Mouse (Mus musculus): ENCODE measurements around the gene Usp3. TPM values are rescaled to one million over a fixed set of nuclear protein-coding genes. Genes with fewer than 3 reads are reported as not detected.

Usp3 gene
- polyA plus RNA-seq, 1 experiment from 2014 or later: 72.7 TPM

GRCm38 (mm10) chr9:66510351-66510841 is 82.5 kb downstream of the Usp3 start:
- H3K4me3 ChIP-seq (replicated peaks; ENCODE audit: low read length): peak overlapping the region; percentile 49; the same call in 1 of the 2 replicates
- H3K9me3 ChIP-seq (ENCODE audit: control insufficient read depth, low read length): no peaks in the 10 kb centered on the region
- H3K9ac ChIP-seq: peak overlapping the region; percentile 72
- ATAC-seq (ENCODE audit: low FRiP score): no peak
- 59% methylated on average over 7 of the region's 7 CpGs for WGBS
- peaks cover 58% of the 10 kb centered on the region for H3K36me3 ChIP-seq (replicated peaks; ENCODE audit: control insufficient read depth, insufficient read depth)
- peaks cover 17% of the 10 kb centered on the region for H3K4me1 ChIP-seq (replicated peaks; ENCODE audit: control insufficient read depth, insufficient read depth, low read length)
- no peak for DNase-seq (ENCODE audit: low spot score)
- no peaks in the 10 kb centered on the region for H3K27me3 ChIP-seq (ENCODE audit: control insufficient read depth, insufficient read depth, low read length)
- H3K4me2 ChIP-seq (replicated peaks): peak overlapping the region; percentile 87
- H3K27ac ChIP-seq: peak overlapping the region; percentile 93

GRCm38 (mm10) chr9:66508890-66509399 is 84.0 kb downstream of the Usp3 start:
- Histone ChIP-seq H3K27me3 (ENCODE audit: control insufficient read depth, insufficient read depth, low read length) (no peaks in the 10 kb centered on the region), H3K9me3 (ENCODE audit: control insufficient read depth, low read length) (no peaks in the 10 kb centered on the region), H3K4me3 (replicated peaks; ENCODE audit: low read length) (no peak overlapping the region), H3K4me2 (replicated peaks) (no peak overlapping the region), H3K9ac (no peak overlapping the region), H3K4me1 (replicated peaks; ENCODE audit: control insufficient read depth, insufficient read depth, low read length) (peaks cover 17% of the 10 kb centered on the region), H3K27ac (no peak overlapping the region), H3K36me3 (replicated peaks; ENCODE audit: control insufficient read depth, insufficient read depth) (peaks cover 59% of the 10 kb centered on the region)
- WGBS: 72% methylated on average over 4 of the region's 4 CpGs
- ATAC-seq (ENCODE audit: low FRiP score): no peak
- DNase-seq (ENCODE audit: low spot score): no peak

GRCm38 (mm10) chr9:66507684-66508083 is 85.3 kb downstream of the Usp3 start:
- Histone ChIP-seq H3K4me3 (replicated peaks; ENCODE audit: low read length) (no peak overlapping the region), H3K4me1 (replicated peaks; ENCODE audit: control insufficient read depth, insufficient read depth, low read length) (peaks cover 14% of the 10 kb centered on the region), H3K9ac (no peak overlapping the region), H3K27me3 (ENCODE audit: control insufficient read depth, insufficient read depth, low read length) (no peaks in the 10 kb centered on the region), H3K27ac (no peak overlapping the region), H3K9me3 (ENCODE audit: control insufficient read depth, low read length) (no peaks in the 10 kb centered on the region), H3K4me2 (replicated peaks) (no peak overlapping the region), H3K36me3 (replicated peaks; ENCODE audit: control insufficient read depth, insufficient read depth) (peaks cover 64% of the 10 kb centered on the region)
- no peak for DNase-seq (ENCODE audit: low spot score)
- WGBS: 89% methylated on average over 3 of the region's 3 CpGs
- no peak for ATAC-seq (ENCODE audit: low FRiP score)

- Histone ChIP-seq H3K4me1 (replicated peaks; ENCODE audit: control insufficient read depth, insufficient read depth, low read length) (peaks cover 11% of the 10 kb centered on the region), H3K9ac (no peak overlapping the region), H3K4me3 (replicated peaks; ENCODE audit: low read length) (no peak overlapping the region), H3K4me2 (replicated peaks) (no peak overlapping the region), H3K27me3 (ENCODE audit: control insufficient read depth, insufficient read depth, low read length) (no peaks in the 10 kb centered on the region), H3K36me3 (replicated peaks; ENCODE audit: control insufficient read depth, insufficient read depth) (peaks cover 77% of the 10 kb centered on the region), H3K9me3 (ENCODE audit: control insufficient read depth, low read length) (no peaks in the 10 kb centered on the region), H3K27ac (no peak overlapping the region)
- DNase-seq (ENCODE audit: low spot score): no peak
- ATAC-seq (ENCODE audit: low FRiP score): no peak
Observed at GRCm38 (mm10) chr9:66506424-66506823, 86.5 kb downstream of the Usp3 start.

- Histone ChIP-seq H3K27me3 (ENCODE audit: control insufficient read depth, insufficient read depth, low read length) (no peaks in the 10 kb centered on the region), H3K4me1 (replicated peaks; ENCODE audit: control insufficient read depth, insufficient read depth, low read length) (peaks cover 9% of the 10 kb centered on the region), H3K4me2 (replicated peaks) (no peak overlapping the region), H3K36me3 (replicated peaks; ENCODE audit: control insufficient read depth, insufficient read depth) (peaks cover 81% of the 10 kb centered on the region), H3K9me3 (ENCODE audit: control insufficient read depth, low read length) (no peaks in the 10 kb centered on the region), H3K27ac (peak overlapping the region; percentile 58; the same call in 1 of the 2 replicates), H3K9ac (no peak overlapping the region), H3K4me3 (replicated peaks; ENCODE audit: low read length) (no peak overlapping the region)
- no peak for DNase-seq (ENCODE audit: low spot score)
- WGBS: 10% methylated on average over 4 of the region's 4 CpGs
- ATAC-seq (ENCODE audit: low FRiP score): peak; percentile 21; the same call in 1 of the 2 replicates
Observed at GRCm38 (mm10) chr9:66506011-66506410, 86.9 kb downstream of the Usp3 start.

GRCm38 (mm10) chr9:66505141-66505917 is 87.6 kb downstream of the Usp3 start:
- DNase-seq (ENCODE audit: low spot score) (no peak), ATAC-seq (ENCODE audit: low FRiP score) (no peak)
- WGBS: 49% methylated on average over 9 of the region's 9 CpGs
- Histone ChIP-seq H3K27ac (peak overlapping the region; percentile 58), H3K36me3 (replicated peaks; ENCODE audit: control insufficient read depth, insufficient read depth) (peaks cover 88% of the 10 kb centered on the region), H3K27me3 (ENCODE audit: control insufficient read depth, insufficient read depth, low read length) (no peaks in the 10 kb centered on the region), H3K9me3 (ENCODE audit: control insufficient read depth, low read length) (no peaks in the 10 kb centered on the region), H3K9ac (no peak overlapping the region), H3K4me3 (replicated peaks; ENCODE audit: low read length) (no peak overlapping the region), H3K4me2 (replicated peaks) (no peak overlapping the region), H3K4me1 (replicated peaks; ENCODE audit: control insufficient read depth, insufficient read depth, low read length) (peaks cover 3% of the 10 kb centered on the region; the same call in 1 of the 2 replicates)

GRCm38 (mm10) chr9:66504518-66504917 is 88.4 kb downstream of the Usp3 start:
- Histone ChIP-seq H3K4me1 (replicated peaks; ENCODE audit: control insufficient read depth, insufficient read depth, low read length) (no peaks in the 10 kb centered on the region), H3K27ac (no peak overlapping the region), H3K36me3 (replicated peaks; ENCODE audit: control insufficient read depth, insufficient read depth) (peaks cover 91% of the 10 kb centered on the region), H3K4me3 (replicated peaks; ENCODE audit: low read length) (no peak overlapping the region), H3K27me3 (ENCODE audit: control insufficient read depth, insufficient read depth, low read length) (no peaks in the 10 kb centered on the region), H3K4me2 (replicated peaks) (no peak overlapping the region), H3K9ac (no peak overlapping the region), H3K9me3 (ENCODE audit: control insufficient read depth, low read length) (no peaks in the 10 kb centered on the region)
- WGBS: 86% methylated on average over 13 of the region's 13 CpGs
- ATAC-seq (ENCODE audit: low FRiP score) (no peak), DNase-seq (ENCODE audit: low spot score) (no peak)

GRCm38 (mm10) chr9:66503879-66504411 is 89.0 kb downstream of the Usp3 start:
- 85% methylated on average over 4 of the region's 4 CpGs for WGBS
- ATAC-seq (ENCODE audit: low FRiP score) (no peak), DNase-seq (ENCODE audit: low spot score) (no peak)
- Histone ChIP-seq H3K9ac (no peak overlapping the region), H3K27ac (no peak overlapping the region), H3K36me3 (replicated peaks; ENCODE audit: control insufficient read depth, insufficient read depth) (peaks cover 87% of the 10 kb centered on the region), H3K9me3 (ENCODE audit: control insufficient read depth, low read length) (no peaks in the 10 kb centered on the region), H3K27me3 (ENCODE audit: control insufficient read depth, insufficient read depth, low read length) (no peaks in the 10 kb centered on the region), H3K4me1 (replicated peaks; ENCODE audit: control insufficient read depth, insufficient read depth, low read length) (no peaks in the 10 kb centered on the region), H3K4me2 (replicated peaks) (no peak overlapping the region), H3K4me3 (replicated peaks; ENCODE audit: low read length) (no peak overlapping the region)

- ATAC-seq (ENCODE audit: low FRiP score): no peak
- no peaks in the 10 kb centered on the region for H3K9me3 ChIP-seq (ENCODE audit: control insufficient read depth, low read length)
- no peak for DNase-seq (ENCODE audit: low spot score)
- no peak overlapping the region for H3K4me2 ChIP-seq (replicated peaks)
- no peak overlapping the region for H3K9ac ChIP-seq
- no peak overlapping the region for H3K4me3 ChIP-seq (replicated peaks; ENCODE audit: low read length)
- peaks cover 86% of the 10 kb centered on the region for H3K36me3 ChIP-seq (replicated peaks; ENCODE audit: control insufficient read depth, insufficient read depth)
- H3K4me1 ChIP-seq (replicated peaks; ENCODE audit: control insufficient read depth, insufficient read depth, low read length): no peaks in the 10 kb centered on the region
- no peaks in the 10 kb centered on the region for H3K27me3 ChIP-seq (ENCODE audit: control insufficient read depth, insufficient read depth, low read length)
- 83% methylated on average over 2 of the region's 2 CpGs for WGBS
- H3K27ac ChIP-seq: no peak overlapping the region
Observed at GRCm38 (mm10) chr9:66501248-66501647, 91.7 kb downstream of the Usp3 start.

All from hindbrain, embryonic 14.5 days (tissue).